17 mouse cellular contexts compared by ENCODE assay signal in genomic region chr15:62439211-62439610, GRCm38 (mm10).
A peak's percentile ranks its signal among the peaks of the same experiment; 100 is the strongest.
DNase-seq lines count a peak whose midpoint lies in the region; ATAC-seq lines count a peak whose summit lies in the region.
"Had no signal": no experiment of that assay in that cellular context is flagged by ENCODE, and none has a peak within 500 bp of the region (broad histone marks: within the 10 kb centered on the region; RNA-seq: fewer than 3 reads in every experiment).

No protein-coding gene starts in this region.

- H3K4me3 ChIP-seq in neural tube, embryonic 15.5 days (replicated peaks) = no peak overlapping the region
- H3K4me3 ChIP-seq in neural tube, embryonic 11.5 days (ENCODE audit: low read depth, low read length) = no peak overlapping the region
- H3K4me3 ChIP-seq: heart, adult 2 months; layer of hippocampus, adult 2 months; left cerebral cortex, adult 2 months; limb, embryonic 13.5 days had no signal

- DNase-seq in embryo, embryonic 10 days (ENCODE audit: low spot score) = peak; percentile 11
- DNase-seq in embryo, embryonic 9.5 days (ENCODE audit: extremely low spot score) = no peak
- DNase-seq in neural tube, embryonic 10.5 days (ENCODE audit: extremely low spot score, low spot score) = peak; percentile 15
- peak; percentile 23 for DNase-seq in neural tube, embryonic 11.5 days (ENCODE audit: low spot score)
- no peak for DNase-seq in right cerebral cortex, postnatal 36 days (ENCODE audit: low spot score in 2 of 2)
- DNase-seq in layer of hippocampus, adult 9-10 months (ENCODE audit: low spot score) = no peak
- DNase-seq: cerebellum, adult 18-20 months; gastrocnemius, postnatal 10 days; heart, adult 2 months; lung, postnatal 36 days; midbrain, embryonic 14.5 days; right cerebral cortex, adult 18-20 months; thymus, postnatal 25 days had no signal

- no peak overlapping the region for H3K4me2 ChIP-seq in neural tube, embryonic 15.5 days
- H3K4me2 ChIP-seq in neural tube, embryonic 11.5 days (ENCODE audit: low read depth) = no peak overlapping the region
- H3K4me2 ChIP-seq: limb, embryonic 13.5 days had no signal

- H3K36me3 ChIP-seq in neural tube, embryonic 15.5 days = no peaks in the 10 kb centered on the region
- H3K36me3 ChIP-seq in neural tube, embryonic 11.5 days (ENCODE audit: control insufficient read depth, insufficient read depth, low read length) = no peaks in the 10 kb centered on the region
- H3K36me3 ChIP-seq: limb, embryonic 13.5 days had no signal

- no peak overlapping the region for H3K9ac ChIP-seq in neural tube, embryonic 15.5 days (replicated peaks)
- H3K9ac ChIP-seq in neural tube, embryonic 11.5 days (ENCODE audit: low read length) = no peak overlapping the region
- H3K9ac ChIP-seq: limb, embryonic 13.5 days had no signal

- H3K27ac ChIP-seq in neural tube, embryonic 15.5 days (replicated peaks) = no peak overlapping the region
- H3K27ac ChIP-seq in neural tube, embryonic 11.5 days (ENCODE audit: low read depth, low read length) = no peak overlapping the region
- H3K27ac ChIP-seq: heart, adult 2 months; layer of hippocampus, adult 2 months; left cerebral cortex, adult 2 months; limb, embryonic 13.5 days had no signal

- WGBS in neural tube, embryonic 15.5 days = 21% methylated on average over 5 of the region's 5 CpGs
- 40% methylated on average over 5 of the region's 5 CpGs for WGBS in neural tube, embryonic 11.5 days

- H3K9me3 ChIP-seq in neural tube, embryonic 15.5 days (replicated peaks) = no peaks in the 10 kb centered on the region
- H3K9me3 ChIP-seq in neural tube, embryonic 11.5 days (ENCODE audit: control insufficient read depth, low read length) = no peaks in the 10 kb centered on the region
- H3K9me3 ChIP-seq: limb, embryonic 13.5 days had no signal

- H3K27me3 ChIP-seq in neural tube, embryonic 15.5 days (replicated peaks) = no peaks in the 10 kb centered on the region
- H3K27me3 ChIP-seq in neural tube, embryonic 11.5 days (ENCODE audit: control insufficient read depth, insufficient read depth, low read length) = no peaks in the 10 kb centered on the region
- H3K27me3 ChIP-seq: limb, embryonic 13.5 days had no signal

- no peak for ATAC-seq in neural tube, embryonic 15.5 days (ENCODE audit: low FRiP score)
- ATAC-seq in neural tube, embryonic 11.5 days (ENCODE audit: insufficient read depth, low FRiP score, low TSS enrichment) = 0 out of 2 replicates have a peak, but pooled peaks have one; percentile 60

- 0 out of 2 replicates have a peak, but pooled peaks cover 5% of the 10 kb centered on the region for H3K4me1 ChIP-seq in neural tube, embryonic 15.5 days
- no peaks in the 10 kb centered on the region for H3K4me1 ChIP-seq in neural tube, embryonic 11.5 days (ENCODE audit: control insufficient read depth, insufficient read depth, low read length)
- H3K4me1 ChIP-seq: limb, embryonic 13.5 days had no signal

Comparison
In these comparisons a context has a peak if more than half of its experiments do, and no peak if none do; other contexts are left out.
1. DNase-seq: peak in embryo, embryonic 10 days (single experiment), neural tube, embryonic 10.5 days (single experiment) and neural tube, embryonic 11.5 days (single experiment); none in embryo, embryonic 9.5 days (single experiment), right cerebral cortex, postnatal 36 days (0 of 2) and layer of hippocampus, adult 9-10 months (single experiment).